Mouse (Mus musculus): ENCODE measurements around the gene Rsrc1. TPM values are rescaled to one million over a fixed set of nuclear protein-coding genes. Genes with fewer than 3 reads are reported as not detected.

Rsrc1 gene
- polyA plus RNA-seq, 1 experiment from 2014 or later: 40.7 TPM

- WGBS: 62% methylated on average over 7 of the region's 7 CpGs
- H3K9ac ChIP-seq: no peak overlapping the region
- ATAC-seq (ENCODE audit: low FRiP score): no peak
- no peak overlapping the region for H3K4me3 ChIP-seq
- H3K9me3 ChIP-seq (replicated peaks): no peaks in the 10 kb centered on the region
- H3K4me1 ChIP-seq: no peaks in the 10 kb centered on the region
- H3K36me3 ChIP-seq: no peaks in the 10 kb centered on the region
- H3K27me3 ChIP-seq: no peaks in the 10 kb centered on the region
- no peak overlapping the region for H3K4me2 ChIP-seq (replicated peaks)
- no peak overlapping the region for H3K27ac ChIP-seq
Measured at GRCm38 (mm10) chr3:67358376-67358775, 377.2 kb downstream of the Rsrc1 start.

DNA sequence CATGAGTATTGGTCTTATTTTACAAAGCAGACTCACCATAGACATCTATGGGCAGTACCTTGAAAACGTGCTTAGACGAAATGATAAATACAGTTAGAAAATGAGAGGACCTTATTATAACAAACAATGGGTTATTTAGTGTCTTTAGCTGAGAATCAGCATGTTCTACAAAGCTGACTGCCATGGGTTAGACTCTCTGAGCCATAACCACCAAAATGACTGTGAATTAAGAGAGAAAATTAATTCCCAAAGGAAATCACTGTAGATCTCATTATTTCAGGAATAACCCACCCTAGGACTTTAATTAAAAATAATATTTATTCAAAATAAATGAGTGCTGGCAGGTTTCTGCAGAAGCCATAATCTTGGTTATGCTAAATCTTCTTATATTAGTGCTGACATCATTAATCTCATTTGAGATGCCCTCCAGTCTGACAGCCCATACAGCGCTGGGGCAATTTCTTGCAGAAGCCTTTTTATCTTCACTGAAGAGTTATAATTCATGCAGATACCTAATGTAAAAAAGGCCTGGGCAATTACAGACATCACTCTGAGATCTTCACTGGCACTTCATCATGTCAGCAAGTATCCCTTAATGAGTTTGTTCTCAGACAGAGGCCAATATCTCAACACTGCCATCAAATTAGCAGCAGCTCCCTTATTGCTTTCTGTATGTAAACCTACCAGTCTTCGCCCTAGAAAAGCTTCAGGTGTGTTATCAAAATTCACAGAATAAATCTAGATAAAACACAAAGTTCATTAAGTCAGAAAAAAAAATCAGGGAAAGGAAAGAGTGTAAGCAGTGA is 385.1 kb downstream of the Rsrc1 start:
- H3K27me3 ChIP-seq: peaks cover 3% of the 10 kb centered on the region; the same call in 1 of the 2 replicates
- H3K4me2 ChIP-seq (replicated peaks): no peak overlapping the region
- H3K4me3 ChIP-seq: no peak overlapping the region
- 60% methylated on average over 4 of the region's 4 CpGs for WGBS
- no peak overlapping the region for H3K9ac ChIP-seq
- no peaks in the 10 kb centered on the region for H3K4me1 ChIP-seq
- no peaks in the 10 kb centered on the region for H3K36me3 ChIP-seq
- ATAC-seq (ENCODE audit: low FRiP score): peak; percentile 75
- no peak overlapping the region for H3K27ac ChIP-seq
- no peaks in the 10 kb centered on the region for H3K9me3 ChIP-seq (replicated peaks)

DNA sequence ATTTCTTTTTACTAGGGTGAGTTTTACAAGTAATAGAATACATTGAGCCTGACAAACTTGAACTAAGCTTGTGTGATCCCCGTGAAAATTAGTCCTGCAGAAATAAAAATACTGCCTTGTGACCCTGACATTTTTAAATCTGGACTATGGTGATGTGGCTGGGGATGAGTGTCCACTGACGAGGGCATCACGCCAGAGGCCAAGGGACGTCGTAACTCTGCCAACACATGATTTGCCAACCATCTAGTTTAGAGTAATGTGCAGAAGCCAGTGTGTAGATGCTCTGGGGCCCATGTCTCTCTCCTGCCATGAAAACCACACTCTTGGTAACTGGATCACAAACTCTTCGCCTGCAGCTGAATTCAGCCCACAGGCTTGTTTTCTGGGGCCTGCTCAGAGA is 386.3 kb downstream of the Rsrc1 start:
- no peak overlapping the region for H3K4me2 ChIP-seq (replicated peaks)
- H3K4me1 ChIP-seq: no peaks in the 10 kb centered on the region
- no peak overlapping the region for H3K4me3 ChIP-seq
- H3K27me3 ChIP-seq: peaks cover 10% of the 10 kb centered on the region
- no peaks in the 10 kb centered on the region for H3K36me3 ChIP-seq
- H3K27ac ChIP-seq: no peak overlapping the region
- no peak for ATAC-seq (ENCODE audit: low FRiP score)
- WGBS: 86% methylated on average over 6 of the region's 6 CpGs
- no peaks in the 10 kb centered on the region for H3K9me3 ChIP-seq (replicated peaks)
- no peak overlapping the region for H3K9ac ChIP-seq

DNA sequence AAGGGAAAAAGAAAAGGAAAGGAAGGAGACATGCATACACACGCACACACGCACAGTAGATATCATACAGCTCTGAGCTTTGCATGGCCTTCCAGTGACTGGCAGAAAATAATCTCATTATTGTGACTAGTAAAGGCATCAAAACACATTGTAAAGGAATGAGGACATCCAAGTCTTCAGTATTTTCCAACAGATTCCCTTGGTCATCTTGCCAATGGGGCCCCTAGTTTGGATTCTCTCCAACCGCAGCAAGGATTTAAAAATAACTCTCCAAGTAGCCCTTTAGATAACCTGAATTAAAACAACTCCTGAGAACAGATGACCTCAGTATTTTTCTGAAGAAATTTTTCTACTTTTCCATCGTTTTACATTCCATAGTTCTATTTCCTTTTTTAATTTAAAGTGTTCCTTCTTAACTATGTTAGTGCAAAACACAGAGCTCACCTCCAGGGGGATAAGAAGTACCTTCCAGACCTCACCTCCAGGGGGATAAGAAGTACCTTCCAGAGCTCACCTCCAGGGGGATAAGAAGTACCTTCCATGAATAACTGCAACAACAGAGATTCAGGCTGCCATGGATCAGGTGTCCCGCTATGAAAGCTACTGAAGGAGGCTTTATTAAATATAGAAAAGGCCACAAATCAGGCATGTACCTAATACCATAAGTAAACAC is 388.4 kb downstream of the Rsrc1 start:
- no peaks in the 10 kb centered on the region for H3K36me3 ChIP-seq
- ATAC-seq (ENCODE audit: low FRiP score): no peak
- whole genome bisulfite sequencing: 87% methylated on average over 5 of the region's 5 CpGs

DNA sequence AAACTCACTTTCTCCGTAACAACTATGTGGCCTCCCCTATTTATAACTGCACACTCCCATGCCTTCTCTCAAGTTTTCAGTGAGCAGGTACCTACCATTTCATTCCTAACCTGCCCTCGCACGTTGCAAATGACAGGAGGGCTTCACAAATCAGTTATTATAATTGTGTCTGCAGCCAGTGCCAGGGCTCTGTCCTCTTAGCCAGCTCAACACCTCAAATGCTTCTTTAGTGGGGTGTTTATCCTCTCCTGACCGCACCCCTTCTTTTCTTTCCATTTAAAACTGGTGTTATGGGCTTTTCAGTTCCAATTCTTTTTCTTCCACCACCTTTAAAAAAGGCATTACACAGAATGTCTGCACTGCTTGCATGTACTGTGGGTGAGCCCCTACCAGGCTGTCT is 391.0 kb downstream of the Rsrc1 start:
- Histone ChIP-seq H3K36me3 (no peaks in the 10 kb centered on the region), H3K4me1 (peaks cover 4% of the 10 kb centered on the region; the same call in 1 of the 2 replicates), H3K27ac (no peak overlapping the region), H3K9ac (no peak overlapping the region), H3K4me3 (no peak overlapping the region), H3K27me3 (peaks cover 23% of the 10 kb centered on the region), H3K4me2 (replicated peaks) (no peak overlapping the region), H3K9me3 (replicated peaks) (no peaks in the 10 kb centered on the region)
- 78% methylated on average over 4 of the region's 4 CpGs for WGBS
- no peak for ATAC-seq (ENCODE audit: low FRiP score)

More for the DNA sequence above, 388.4 kb downstream of the Rsrc1 start:
- H3K9ac ChIP-seq: no peak overlapping the region
- H3K4me2 ChIP-seq (replicated peaks): no peak overlapping the region
- no peak overlapping the region for H3K4me3 ChIP-seq
- peaks cover 20% of the 10 kb centered on the region for H3K27me3 ChIP-seq
- H3K9me3 ChIP-seq (replicated peaks): no peaks in the 10 kb centered on the region
- H3K4me1 ChIP-seq: peaks cover 4% of the 10 kb centered on the region; the same call in 1 of the 2 replicates
- no peak overlapping the region for H3K27ac ChIP-seq

- WGBS: 63% methylated on average over 5 of the region's 5 CpGs
- Histone ChIP-seq H3K4me3 (no peak overlapping the region), H3K9me3 (replicated peaks) (no peaks in the 10 kb centered on the region), H3K27ac (no peak overlapping the region), H3K4me2 (replicated peaks) (no peak overlapping the region), H3K9ac (no peak overlapping the region), H3K27me3 (peaks cover 23% of the 10 kb centered on the region), H3K36me3 (no peaks in the 10 kb centered on the region), H3K4me1 (peaks cover 4% of the 10 kb centered on the region; the same call in 1 of the 2 replicates)
- ATAC-seq (ENCODE audit: low FRiP score): no peak
Measured at GRCm38 (mm10) chr3:67372781-67373180, 391.6 kb downstream of the Rsrc1 start.

DNA sequence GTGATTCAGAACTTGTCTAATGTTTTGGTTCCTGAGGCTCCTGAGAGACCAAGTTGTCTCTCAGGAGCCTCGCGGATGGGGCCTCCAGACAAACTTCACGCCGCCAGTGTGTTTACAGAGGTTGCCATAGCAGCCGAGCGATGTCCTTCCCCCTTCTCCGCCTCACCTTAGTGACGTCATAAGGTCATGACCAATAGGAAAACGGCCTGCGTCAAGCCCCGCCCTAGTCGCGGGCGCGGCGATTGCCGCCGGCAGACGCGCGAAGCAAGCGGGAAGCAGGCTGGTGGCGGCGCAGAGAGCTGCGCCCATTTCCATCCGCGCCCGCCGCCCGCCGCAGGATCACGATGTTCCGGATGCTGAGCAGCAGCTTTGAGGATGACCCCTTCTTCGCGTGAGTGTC is 392.7 kb downstream of the Rsrc1 start, which contains the start of gene Mlf1:
Gene Mlf1 (plus strand): TSS at position 226 of the 400 bp plus-strand sequence.
- under 1% methylated on average over 35 of the region's 35 CpGs for WGBS
- no peaks in the 10 kb centered on the region for H3K9me3 ChIP-seq (replicated peaks)
- peak within 1 kb of the TSS; percentile 90 for H3K4me2 ChIP-seq (replicated peaks)
- no peak within 1 kb of the TSS for H3K27ac ChIP-seq
- ATAC-seq (ENCODE audit: low FRiP score): peak; percentile 98
- H3K4me1 ChIP-seq: peaks cover 4% of the 10 kb centered on the region; the same call in 1 of the 2 replicates
- H3K9ac ChIP-seq: peak within 1 kb of the TSS; percentile 64
- peak within 1 kb of the TSS; percentile 56 for H3K4me3 ChIP-seq
- H3K27me3 ChIP-seq: peaks cover 23% of the 10 kb centered on the region
- no peaks in the 10 kb centered on the region for H3K36me3 ChIP-seq

DNA sequence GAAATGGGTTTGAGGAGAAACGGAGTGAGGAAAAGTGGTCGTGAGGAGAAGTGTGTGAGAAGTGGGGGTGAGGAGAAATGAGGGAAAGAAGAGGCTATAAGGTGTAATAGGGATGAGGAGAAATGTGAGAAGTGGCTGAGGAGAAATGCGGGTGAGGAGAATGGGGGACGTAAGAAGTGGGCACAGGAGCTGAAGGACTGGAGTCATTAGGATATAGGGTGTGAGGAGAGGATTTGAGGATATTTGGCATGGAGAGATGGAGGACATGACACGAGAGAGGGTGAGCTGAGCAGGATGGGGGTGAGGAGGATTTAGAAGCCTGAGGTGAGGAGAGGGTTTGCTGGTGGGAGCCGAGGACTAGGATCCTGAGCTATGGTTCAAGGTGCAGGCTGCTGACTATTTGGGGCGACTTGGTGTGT is 393.2 kb downstream of the Rsrc1 start:
- Histone ChIP-seq H3K9me3 (replicated peaks) (no peaks in the 10 kb centered on the region), H3K27ac (no peak overlapping the region)
- 36% methylated on average over 7 of the region's 7 CpGs for WGBS

GRCm38 (mm10) chr3:67375063-67375462 is 393.9 kb downstream of the Rsrc1 start, which contains the start of gene Gm17402:
Gene Gm17402 (minus strand): TSS chr3:67375163.
- Histone ChIP-seq H3K36me3 (no peaks in the 10 kb centered on the region), H3K4me2 (replicated peaks) (peak within 1 kb of the TSS; percentile 90), H3K27ac (no peak within 1 kb of the TSS), H3K9ac (peak within 1 kb of the TSS; percentile 64), H3K9me3 (replicated peaks) (no peaks in the 10 kb centered on the region), H3K4me1 (peaks cover 4% of the 10 kb centered on the region; the same call in 1 of the 2 replicates), H3K27me3 (peaks cover 23% of the 10 kb centered on the region), H3K4me3 (peak within 1 kb of the TSS; percentile 56)
- no peak for ATAC-seq (ENCODE audit: low FRiP score)
- 54% methylated on average over 3 of the region's 3 CpGs for WGBS

More for the DNA sequence above, 393.2 kb downstream of the Rsrc1 start:
- ATAC-seq (ENCODE audit: low FRiP score): peak; percentile 74
- H3K4me3 ChIP-seq: peak overlapping the region; percentile 56
- peak overlapping the region; percentile 64 for H3K9ac ChIP-seq
- no peaks in the 10 kb centered on the region for H3K36me3 ChIP-seq
- H3K4me1 ChIP-seq: peaks cover 4% of the 10 kb centered on the region; the same call in 1 of the 2 replicates
- peak overlapping the region; percentile 90 for H3K4me2 ChIP-seq (replicated peaks)
- H3K27me3 ChIP-seq: peaks cover 23% of the 10 kb centered on the region

GRCm38 (mm10) chr3:67378215-67378614 is 397.0 kb downstream of the Rsrc1 start:
- no peak overlapping the region for H3K4me2 ChIP-seq (replicated peaks)
- no peak for ATAC-seq (ENCODE audit: low FRiP score)
- H3K27ac ChIP-seq: no peak overlapping the region
- no peak overlapping the region for H3K9ac ChIP-seq
- H3K4me1 ChIP-seq: peaks cover 4% of the 10 kb centered on the region; the same call in 1 of the 2 replicates
- H3K4me3 ChIP-seq: no peak overlapping the region
- H3K9me3 ChIP-seq (replicated peaks): no peaks in the 10 kb centered on the region
- H3K36me3 ChIP-seq: no peaks in the 10 kb centered on the region
- peaks cover 6% of the 10 kb centered on the region for H3K27me3 ChIP-seq

Measured in hindbrain, embryonic 12.5 days (tissue).